Mouse (Mus musculus) c-Kit-negative CD71-positive TER-119-positive erythroid progenitor cells, embryonic 14.5 days (primary cell): ENCODE measurements around the gene Ehd3.
"Not testable (repeated sequence)": the region's sequence is repeated elsewhere in the genome, so short reads cannot be mapped to it uniquely, and the experiment has no call there.

Source experiments
- DNase-seq: peaks from one replicate; pipeline ENCODE4 v3.0.0-alpha.2; 2013; ENCODE audit warnings: low read depth, low spot score

Gene Ehd3

DNA sequence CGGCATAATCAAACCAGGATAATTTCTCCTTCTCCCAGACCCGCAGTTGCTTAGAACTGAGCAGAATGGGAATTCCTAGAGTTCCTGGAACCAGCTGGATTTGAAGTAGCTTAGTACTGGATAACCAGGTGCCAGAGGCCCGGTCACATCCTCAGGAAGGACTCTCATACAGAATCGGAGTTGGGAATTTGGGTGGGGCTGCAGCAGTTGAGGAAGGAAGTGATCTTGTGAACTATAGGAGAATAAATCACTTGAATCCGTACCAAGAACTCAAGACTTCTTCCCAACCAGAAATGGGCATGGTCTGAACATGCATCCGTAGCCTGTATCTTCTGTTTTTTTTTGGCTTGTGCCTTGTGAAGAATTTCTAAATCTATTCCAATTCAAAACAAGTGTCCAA lies 22.2 kb downstream of the Ehd3 start:
- no peak for DNase-seq

DNA sequence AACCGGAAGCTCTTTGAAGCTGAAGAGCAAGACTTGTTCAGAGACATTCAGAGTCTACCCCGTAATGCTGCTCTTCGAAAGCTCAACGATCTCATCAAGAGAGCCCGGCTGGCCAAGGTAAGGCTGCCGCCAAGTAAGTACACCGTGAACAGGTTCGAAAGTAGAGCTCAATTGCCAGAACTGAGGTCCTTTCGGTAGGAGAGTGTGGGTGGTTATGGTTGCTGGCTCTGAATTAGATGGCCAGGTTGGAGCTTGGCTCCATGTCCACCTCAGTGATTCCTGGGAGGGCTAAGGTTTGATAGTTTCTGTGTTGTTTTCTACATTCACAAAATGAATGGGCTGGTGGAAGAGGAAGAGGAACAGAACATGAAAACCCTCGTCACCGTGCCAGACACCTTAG lies 23.5 kb downstream of the Ehd3 start:
- DNase-seq, result no peak

DNA sequence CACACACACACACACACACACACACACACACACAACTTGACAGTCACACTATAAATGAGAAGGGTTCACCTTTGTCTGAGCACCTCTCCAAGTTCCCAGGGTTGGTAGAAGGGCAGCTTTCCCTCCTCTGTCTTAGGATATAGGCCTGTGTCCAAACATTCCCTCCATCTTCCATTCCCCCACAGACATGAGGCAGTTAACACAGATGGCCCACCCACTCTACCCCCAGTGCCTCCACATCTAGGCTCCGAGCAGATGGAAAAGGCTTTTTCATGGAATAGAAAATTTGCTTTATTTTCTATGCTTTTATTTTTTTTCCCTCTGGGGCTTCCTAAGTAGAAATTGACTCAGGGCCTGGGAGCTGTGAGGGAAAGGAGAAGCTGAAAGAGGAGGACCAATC lies 26.6 kb downstream of the Ehd3 start:
- no peak for DNase-seq

DNA sequence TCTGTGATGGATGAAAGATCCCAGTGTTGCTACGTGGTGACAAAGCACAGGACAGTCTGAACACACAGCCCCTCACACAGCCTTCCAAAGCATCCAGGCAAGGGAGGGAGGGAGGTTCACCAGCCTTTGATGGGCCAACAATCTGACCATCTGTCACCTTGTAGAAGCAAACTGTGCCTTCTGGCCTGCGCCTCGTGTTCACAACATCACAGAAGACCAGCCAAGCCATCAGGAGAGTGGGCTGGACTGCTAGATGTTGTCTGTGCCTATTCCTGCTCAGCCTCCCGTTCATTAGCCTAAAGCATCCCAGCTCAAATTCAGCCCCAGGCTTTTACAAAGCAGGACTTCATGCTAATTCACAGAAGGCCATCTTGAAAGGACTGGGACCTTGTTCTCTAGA lies 27.5 kb downstream of the Ehd3 start:
- DNase-seq, result no peak

DNA sequence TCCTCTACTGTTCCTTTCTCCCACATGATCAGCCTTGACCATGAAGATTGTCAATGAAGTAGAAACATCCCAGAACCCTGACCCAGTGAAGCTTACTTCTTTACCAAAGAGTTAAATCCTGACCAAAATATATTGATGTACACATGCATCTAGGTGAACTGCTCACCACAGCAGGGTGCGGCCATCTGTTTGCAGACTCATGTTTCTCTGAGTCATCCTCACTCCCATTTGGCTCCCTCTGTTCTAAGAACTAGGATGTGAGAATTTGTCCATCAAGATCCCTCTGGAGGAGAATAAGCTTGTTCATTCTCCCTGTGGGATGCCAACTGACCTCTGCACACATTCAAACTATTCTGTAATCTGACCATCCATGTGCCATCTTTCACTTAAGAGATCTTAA lies 29.0 kb downstream of the Ehd3 start:
- no peak for DNase-seq

DNA sequence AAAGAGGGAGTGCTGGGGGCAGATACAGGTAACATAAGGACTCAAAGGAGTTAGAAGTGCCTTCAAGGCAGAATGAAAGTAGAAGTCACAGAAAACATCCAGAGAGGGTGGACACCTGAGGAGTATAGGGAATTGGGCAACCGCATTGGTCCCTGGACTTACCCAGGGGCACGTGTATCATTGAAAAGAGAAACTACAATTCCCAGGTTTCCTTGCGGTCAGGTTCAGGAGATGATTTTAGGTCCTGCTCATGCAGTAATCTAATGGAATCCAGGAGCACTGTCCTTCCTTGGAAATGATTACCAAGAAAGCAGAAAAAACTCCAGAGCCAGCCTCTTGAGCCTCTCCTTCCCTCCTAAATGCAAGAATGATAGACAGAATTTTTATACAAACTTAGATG lies 29.5 kb downstream of the Ehd3 start:
- no peak for DNase-seq

DNA sequence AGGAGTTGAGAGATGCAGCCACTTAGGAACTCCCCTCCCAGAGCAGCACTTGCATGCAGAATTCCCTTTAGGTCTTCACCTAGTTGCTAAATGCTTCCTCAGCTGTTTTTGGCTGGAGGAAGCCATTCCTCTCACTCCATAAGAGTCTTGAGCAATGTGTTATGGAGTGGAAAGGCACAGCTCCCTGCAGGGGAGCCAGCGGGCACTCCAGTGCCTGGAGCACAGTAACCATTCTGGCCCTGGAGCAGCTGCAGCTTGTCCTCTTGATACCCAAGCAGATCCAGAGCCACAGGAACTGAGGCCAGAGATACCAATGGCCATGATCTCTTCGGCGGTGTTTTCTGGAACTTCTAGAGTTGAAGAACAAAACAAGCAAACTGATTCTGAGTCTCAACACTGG lies 32.7 kb downstream of the Ehd3 start:
- DNase-seq, result no peak

DNA sequence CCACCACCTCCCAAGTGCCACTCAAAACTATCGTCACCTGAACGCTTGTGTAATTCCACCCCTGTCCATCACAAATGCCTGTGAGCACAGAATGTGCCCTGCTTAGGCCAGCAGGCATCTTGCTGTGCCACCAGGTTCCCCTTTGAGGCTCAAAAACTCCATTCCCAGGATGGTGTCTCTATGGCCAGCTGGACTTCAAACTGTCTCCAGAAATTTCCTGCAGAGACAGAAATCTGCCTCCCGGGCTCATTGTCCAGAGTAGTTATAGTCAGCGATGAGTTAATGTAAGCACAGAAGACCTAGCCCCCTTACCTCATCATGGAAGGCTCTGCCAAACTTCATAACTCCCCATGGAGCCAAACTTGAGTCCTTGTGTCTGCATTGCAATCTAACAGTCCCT lies 33.3 kb downstream of the Ehd3 start:
- DNase-seq, result no peak

DNA sequence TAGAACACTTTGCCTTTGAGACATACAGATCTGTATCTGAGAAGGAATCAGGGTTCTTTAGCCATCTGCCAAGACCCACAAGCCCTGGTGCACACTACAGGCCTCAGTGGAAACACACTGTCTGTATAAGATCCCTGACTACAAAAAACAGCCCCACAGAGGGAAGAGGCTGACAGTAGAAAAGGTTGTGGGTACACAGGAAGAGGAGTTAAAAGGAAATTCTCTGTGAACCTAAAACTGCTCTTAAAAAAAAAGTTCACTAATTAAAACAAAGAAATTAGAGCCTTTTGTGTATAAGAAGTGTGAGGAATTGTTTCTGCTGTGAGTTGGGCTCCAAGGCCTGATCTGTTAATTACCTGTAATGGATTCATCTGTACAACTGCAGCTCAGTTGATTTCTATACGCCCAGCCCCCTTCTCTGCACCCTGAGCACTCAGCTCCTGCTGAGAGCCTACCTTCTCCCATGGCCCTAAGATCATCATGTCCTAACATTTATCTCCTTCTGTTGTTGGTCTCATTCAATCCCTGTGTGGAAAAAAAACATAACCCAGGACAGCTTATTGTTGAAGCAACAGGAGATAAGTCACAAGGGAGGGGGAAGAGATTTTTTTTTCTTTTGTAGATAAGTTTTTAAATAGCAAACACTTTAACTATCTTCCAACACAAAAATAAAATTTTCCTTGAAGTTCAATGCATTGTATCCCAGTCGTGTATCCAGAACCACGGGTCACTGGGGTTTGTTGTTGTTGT lies 35.3 kb downstream of the Ehd3 start:
- DNase-seq, result no peak

DNA sequence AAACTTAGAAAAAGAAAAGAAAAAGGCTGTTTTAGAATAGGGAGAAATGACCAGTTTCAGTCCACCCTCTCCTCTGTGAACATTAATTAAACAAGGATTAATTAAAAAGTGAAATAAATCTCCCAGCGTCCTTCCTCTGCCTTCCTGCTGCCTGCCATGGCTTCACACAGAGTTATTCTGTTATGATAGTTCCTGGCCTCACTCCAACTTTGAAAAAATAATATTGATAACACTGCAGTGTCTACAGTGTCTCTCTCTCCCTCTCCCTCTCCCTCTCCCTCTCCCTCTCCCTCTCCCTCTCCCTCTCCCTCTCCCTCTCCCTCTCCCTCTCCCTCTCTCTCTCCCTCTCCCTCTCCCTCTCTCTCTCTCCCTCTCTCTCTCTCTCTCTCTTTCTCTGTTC lies 35.9 kb downstream of the Ehd3 start:
- DNase-seq, result not testable (repeated sequence)

DNA sequence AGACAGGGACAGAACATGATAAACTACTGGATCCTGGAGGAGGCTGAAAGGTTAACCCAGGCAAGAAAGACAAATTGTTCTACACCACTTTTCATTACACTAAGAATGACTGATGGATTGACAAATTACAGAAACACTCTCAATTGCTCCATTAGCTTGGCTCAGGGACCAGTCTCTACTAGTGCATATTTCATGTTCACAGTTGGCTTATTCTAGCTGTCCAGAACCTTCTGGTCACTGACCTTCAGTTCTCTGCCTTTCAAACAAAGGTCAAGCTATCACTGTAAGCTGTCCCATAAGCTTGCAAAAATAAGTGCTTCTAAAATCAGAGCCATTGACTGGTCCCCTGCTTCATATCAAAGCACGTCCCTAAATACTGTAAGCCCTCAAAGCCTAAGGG lies 39.0 kb downstream of the Ehd3 start:
- DNase-seq, result no peak

DNA sequence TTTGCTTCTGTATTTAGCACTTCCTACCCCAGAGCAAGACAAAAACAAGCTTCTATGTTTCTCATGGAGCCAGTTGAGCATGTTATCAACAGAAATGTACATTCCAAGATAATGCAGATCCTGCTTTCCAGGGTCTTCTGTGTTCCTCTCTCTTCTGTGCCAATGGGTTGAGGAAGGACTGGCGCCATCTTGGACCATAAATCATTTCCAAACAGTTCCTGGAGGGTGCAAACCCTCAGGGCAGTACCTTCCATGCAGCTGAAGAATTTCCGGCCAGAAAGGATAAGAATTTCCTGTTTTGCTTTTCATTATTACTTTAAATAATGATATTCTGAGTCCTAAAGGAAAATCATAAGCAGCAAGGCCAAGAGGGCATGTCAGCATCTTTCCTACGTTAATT lies 41.7 kb downstream of the Ehd3 start:
- DNase-seq, result no peak

DNA sequence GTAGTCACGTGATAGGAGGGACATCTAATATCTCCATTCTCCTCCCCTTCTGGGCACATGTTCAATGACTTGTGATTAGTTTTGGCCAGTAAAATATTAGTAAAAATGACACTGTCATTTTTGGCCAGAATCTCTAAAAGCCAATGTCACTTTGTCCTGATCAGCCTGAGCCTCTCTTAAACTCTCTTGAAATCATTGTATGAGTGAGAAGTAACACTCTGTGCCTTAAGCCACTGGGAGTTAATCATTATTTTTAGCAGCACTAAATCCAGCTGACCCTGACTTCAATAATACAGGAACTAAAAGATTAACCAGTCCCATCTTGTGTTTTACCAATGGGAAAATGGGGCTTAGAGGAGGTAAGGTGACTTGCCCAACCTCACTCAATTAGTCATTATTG lies 43.5 kb downstream of the Ehd3 start:
- no peak for DNase-seq

DNA sequence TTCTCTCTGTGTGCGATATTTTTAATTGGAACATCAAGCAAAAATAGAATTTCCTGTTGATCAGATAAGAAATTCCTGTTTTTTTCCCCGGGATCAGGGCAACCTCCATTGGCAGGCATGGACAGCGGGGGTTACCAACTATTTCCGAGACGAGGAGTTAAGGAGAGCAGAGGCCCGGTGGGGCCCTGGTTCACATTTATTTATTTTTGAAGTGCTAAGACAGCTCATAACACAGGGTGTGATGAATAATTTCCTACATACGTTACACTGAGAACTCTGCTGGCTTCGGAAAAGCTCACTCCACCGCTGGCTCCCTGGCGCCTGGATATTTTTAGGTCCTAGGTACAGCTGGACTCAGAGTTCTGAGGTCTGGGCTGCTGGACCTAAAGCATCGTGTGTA lies 49.1 kb downstream of the Ehd3 start:
- no peak for DNase-seq

DNA sequence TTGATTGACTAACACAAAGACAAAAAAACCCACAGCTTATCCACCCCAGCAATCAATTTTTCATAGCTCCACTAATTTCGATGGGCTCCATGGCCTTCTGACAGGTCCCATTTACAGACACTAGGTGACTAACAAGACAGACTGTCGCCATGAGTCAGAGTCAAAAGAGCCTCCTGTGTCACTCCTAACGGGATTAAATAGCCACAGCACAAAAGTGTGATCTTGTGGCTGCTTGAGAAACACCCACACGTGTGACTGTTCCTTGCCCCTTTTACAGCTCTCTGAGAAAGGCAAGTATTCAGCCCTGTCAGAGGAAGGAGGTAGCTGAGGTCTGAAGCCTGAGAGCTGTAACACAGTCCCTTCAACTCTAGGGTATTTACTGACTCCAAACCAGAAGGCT lies 49.8 kb downstream of the Ehd3 start:
- DNase-seq, result no peak

DNA sequence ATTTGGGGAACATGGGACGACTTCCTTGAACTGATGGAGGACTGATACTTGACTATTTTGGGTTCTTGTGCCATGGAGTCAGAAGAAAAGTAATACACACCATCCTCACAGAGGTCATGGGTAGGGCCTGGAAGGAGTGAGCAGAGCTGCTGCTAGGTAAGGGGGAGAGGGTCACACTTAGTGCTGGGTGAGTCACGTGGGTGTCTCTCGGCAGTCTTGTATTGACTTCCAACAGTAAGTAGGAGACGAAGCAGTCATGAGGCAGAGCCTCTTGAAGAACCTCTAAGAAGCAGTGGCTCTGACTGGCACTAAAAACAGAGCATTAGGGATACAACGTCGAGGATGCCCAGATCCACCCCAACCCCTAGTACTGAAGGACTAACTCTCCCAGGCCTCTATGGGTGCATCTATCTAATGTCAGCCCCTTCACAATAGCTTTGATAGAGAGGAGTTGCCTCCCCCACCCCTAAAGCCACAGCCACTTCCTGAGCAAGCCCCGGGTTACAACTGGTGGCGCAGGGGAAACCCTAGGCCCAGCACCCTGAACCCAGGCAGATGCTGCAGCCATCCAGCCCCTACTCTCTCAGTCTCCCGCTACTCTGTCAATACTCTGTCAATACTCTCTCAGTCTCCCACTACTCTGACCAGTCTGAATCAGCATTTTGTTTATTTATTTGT lies 65.2 kb downstream of the Ehd3 start:
- no peak for DNase-seq

DNA sequence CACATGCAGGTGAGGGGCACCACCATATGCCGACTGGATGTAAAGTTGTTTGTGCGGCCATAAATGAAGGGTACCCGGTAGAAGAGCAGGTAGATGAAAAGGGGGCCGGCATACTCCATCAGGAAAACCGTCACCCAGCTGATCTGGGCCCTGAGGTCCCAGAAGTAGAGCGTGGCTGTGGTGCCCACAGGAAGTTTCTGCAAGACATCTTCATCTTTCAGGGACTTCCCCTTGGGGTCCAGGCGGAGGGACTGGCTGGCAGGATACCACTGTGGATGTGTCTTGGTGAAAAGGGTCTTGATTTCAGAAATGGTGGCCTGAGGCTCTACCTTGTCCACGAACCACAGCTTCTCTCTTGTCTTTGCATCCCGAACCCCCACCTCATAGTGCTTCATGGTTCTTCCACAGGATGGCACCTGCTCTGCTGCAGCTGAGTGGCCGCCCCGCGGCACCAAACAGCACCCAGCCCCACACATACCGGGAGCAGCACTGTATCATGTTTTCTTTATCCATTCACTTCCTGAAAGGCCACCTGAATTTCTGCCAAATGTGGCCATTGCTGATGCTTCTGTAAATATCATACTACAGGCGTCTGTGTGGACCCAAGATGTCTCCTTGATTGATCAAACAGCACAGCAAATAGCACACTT lies 67.1 kb downstream of the Ehd3 start:
- DNase-seq, result no peak

DNA sequence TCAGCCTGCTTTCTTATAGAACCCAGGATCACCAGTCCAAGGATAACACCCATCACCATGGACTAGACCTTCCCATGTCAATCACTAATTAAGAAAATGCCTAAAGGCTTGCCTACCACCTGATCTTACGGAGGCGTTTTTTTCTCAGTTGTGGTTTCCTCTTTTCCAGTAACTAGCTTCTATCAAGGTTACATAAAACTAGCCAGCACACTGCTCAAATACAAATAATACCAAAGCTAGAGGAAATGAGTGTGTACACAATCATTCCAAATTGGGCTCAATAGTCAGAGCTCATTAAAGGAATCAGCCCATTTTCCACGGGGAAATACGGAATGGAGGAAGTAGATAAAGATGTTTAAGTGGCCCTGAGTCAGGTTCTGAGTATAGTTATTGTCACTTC lies 71.3 kb downstream of the Ehd3 start:
- no peak for DNase-seq

DNA sequence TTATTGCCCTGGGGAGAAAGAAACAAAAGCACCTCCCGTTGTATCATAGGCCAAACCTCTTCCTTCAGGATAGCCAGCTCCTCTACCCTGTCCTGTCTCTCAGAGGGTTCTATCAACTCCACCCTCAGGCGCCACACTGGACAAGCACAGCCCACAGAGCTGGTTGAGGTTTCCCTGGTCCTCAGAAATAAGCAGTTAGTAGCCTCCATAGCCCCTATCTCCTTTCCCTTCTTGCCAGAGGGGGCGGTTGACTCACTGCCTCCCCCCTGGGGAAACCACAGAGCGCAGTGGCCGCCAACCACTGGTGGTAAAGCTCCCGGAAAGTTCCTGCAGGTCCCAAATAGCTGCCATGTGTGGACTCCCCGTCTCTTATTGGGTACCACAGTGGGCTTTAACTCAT lies 71.7 kb downstream of the Ehd3 start:
- no peak for DNase-seq

DNA sequence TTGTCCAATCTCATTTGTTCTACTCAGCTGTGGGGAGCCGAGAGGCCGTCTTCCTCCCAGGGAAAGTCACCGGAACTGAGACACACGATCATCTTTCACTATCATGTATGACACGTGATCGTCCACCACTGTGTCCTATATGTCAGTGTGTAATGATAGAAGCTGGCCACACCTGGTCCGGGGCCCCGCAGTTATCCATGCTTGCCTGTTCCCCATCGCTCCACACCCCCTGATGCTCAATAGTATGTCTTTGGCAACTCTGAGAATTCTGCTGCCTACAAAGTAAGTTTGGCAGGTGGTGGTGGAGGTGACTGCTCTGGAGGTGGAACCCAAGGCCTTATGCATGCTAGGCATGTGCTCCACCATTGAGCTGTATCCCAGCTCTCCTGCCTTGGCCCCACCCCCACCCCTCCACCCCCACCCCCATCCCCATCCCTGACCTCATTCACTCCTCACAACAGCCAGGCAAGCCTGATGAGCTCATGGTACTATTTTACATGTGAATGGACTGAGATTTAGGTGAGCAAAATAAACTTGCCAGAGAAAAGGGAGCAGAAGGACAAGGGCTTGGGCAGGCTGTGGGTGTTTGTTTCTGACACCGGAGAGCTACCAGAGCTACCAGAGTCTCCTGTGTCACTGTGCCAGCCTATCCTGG lies 75.5 kb downstream of the Ehd3 start:
- no peak for DNase-seq

DNA sequence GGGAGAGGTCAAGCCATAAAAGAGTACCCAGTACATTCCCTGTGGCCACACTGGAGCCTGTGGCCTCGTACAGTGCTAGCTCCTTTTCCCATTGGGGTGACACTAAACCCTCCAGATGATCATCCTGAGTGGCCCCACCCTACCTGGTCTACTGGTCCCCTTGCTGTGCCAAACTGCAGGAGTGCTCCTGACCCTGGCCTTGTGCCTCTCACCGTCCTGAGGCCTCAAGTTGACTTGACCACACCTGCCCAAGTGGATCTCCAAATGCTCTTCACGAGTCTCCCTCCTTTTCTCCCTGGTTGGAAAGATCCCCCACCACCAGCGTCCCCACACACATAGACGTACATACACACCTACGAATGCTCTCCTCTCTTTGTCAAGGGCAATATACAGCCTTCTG lies 76.4 kb downstream of the Ehd3 start:
- DNase-seq, result no peak

DNA sequence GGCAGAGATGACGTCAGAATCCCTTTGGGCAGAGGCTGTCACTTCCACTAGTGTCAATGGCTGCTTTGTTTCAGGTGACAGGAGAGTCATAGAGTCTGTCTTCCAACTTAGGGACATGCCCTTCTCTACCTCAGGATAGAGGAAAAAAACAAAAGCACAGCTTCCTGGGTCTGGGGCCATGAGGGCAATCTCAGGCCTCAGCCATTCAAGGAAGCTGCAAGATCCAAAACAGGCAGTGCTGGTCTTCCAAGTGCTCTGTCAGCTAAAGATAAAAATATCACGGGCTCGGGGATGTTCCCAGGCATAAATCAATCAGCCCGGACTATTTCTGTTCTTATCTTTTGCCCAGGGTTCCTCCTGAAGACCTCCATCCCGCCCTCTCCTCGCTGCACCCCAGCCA lies 77.4 kb downstream of the Ehd3 start:
- no peak for DNase-seq
